Mouse (Mus musculus): ENCODE results near the gene Kif7. TPM values are rescaled to one million over a fixed set of nuclear protein-coding genes. Genes with fewer than 3 reads are reported as not detected.

Gene Kif7
- 0.20 TPM for polyA plus RNA-seq (2014; fragmentation: Illumina TruSeq; extraction: RNeasy Lipid Tissue Mini Kit (QIAGEN cat#74804); ENCODE audit: low read depth, low replicate concordance)

DNA sequence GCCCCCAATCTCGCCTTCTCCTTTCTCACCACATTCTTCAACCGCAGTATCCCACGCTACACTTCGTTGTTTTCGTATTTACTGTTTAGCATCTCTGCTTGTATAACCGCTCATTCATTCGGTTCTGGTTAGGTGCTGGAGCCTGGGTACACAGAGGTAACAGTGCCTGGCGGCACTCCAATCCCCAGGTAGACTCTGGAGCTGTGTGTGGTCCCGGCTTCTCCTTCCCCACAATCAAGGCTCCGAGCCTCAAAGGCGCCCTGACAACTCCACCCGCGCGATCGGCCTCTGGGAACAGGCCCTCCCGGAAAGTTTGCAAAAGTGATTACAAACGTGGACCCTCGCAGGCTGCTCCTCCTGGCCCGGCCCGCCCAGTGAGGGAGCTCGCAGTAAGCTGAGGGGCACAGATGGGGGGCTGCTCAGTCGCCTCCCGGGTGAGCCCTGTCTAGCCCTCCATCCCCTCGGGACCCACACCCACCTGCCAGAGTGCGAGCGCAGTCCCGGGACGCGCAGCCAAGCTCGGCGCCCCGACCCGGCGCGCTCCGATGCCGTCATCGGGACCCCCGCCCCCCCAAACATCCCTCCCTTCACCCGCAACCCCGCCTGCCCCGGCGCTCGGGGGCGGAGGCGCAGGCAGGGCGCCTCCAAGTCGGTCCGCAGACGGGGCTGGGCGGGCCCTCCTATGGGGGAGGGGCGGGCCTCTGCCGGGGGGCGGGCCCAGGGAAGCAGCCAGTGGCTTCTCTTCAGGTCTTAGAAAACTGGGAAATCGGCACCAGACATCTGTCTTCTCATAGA, at the start of gene Kif7:
Gene Kif7 (minus strand): TSS at position 534 of the 795 bp plus-strand sequence.

DNA sequence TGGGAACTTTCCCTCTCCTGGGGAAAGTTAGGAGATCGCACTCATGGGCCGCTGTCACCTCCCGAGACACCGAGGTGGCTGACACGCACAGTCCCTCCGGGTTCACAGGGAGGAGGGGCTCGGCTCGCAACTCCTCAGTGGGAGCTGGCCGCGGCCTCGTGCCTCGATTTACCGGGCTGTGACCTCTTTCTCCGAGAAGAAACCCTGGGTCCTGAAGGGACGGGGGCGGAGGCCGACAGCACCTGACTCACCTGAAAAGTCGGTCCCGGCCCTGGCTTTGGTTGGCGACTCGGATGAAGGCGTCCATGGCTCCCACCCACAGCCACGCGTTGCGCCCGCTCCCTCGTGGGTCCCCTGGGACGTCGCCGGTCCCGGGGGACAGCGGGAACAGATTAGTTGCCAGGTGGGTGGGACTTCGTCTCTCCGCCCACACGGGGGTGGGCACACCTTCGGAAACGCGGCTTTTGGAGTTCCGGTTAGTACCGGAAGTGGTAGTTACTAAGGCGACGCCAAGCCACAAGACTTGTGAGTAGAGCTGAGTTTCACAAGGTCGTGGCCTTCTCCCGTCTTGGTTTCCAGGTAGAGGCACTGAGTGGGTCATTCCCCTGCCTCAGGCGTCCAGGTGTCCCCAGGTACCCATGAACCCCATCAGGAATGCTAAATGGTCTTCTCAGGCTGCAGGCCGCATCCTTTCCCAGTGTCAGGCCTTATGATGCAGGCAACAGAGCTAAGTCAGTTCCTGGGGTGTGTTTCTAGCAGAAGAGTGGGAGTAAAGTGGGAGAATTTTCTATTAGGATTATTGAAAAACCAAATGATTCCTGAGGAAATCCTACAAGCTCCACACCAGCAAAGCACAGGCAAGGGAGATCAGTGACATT, 27.4 kb upstream of the Kif7 start, which contains the start of the genes Pex11a and Wdr93:
Gene Pex11a (minus strand): TSS at position 473 of the 878 bp plus-strand sequence.
Gene Wdr93 (plus strand): TSS at position 505 of the 878 bp plus-strand sequence.

DNA sequence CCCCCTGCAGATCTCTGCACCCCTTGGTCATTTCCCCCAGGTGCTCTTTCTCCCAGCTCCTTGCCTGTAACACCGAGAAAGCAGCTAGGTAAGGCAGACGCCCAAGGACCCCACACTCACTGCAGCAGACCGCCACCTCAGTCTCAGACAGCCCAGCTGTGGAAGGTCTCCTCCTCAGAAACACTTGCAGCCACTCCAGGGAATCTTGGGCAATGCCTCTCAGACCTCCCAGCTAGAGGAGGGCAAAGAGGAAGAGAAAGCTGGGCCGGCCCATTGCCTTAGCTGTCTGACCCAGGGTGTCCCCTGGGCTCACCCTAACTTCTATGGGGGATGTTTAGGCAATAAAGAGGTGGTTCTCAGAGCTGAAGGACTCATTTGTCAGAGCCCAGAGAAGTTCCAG, 17.1 kb upstream of the Kif7 start, which contains the start of gene Plin1:
Gene Plin1 (minus strand): TSS at position 282 of the 400 bp plus-strand sequence.

DNA sequence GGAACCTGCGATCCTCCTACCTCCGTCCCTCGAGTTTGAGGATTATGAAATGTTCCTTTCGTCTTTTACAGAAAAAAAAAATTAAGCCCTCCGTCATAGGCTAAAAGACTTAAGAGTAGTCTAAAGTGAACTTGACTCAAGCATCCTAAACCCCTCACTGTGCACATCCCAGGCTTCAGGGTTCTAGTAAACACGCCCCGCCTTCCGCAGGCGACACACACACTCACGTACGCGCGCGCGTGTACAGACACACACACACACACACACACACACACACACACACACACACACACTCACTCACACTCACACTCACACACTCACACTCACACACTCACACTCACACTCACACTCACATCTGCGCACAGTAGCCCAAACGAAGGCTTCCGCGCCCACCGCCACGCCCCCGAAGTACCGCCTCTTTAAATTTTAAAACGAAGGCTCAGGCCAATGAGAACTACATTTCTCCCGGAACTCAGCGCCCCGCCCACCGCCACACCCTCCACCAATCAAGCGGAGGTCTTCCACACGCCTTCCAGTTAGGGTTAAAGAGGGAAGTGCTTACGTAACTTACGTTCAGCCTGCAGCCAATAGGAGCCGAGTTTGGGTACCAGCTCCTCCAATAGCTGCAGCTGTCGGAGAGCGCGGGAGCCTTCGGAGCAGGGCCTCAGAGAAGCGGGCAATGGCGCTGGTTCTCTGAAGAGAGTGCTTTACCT, 55.8 kb downstream of the Kif7 start, which contains the start of gene Ticrr:
Gene Ticrr (plus strand): TSS at position 619 of the 713 bp plus-strand sequence.

Other genes with a start within 250 kb of the Kif7 start
- gene Polg, start 249.4 kb downstream of the Kif7 start, polyA plus RNA-seq (2014; fragmentation: Illumina TruSeq; extraction: RNeasy Lipid Tissue Mini Kit (QIAGEN cat#74804); ENCODE audit: low read depth, low replicate concordance) = 34.2 TPM
- gene Rhcg, start 98.1 kb downstream of the Kif7 start, polyA plus RNA-seq (2014; fragmentation: Illumina TruSeq; extraction: RNeasy Lipid Tissue Mini Kit (QIAGEN cat#74804); ENCODE audit: low read depth, low replicate concordance) = 20.4 TPM
- 0.12 TPM for gene Ticrr, start 55.5 kb downstream of the Kif7 start, polyA plus RNA-seq (2014; fragmentation: Illumina TruSeq; extraction: RNeasy Lipid Tissue Mini Kit (QIAGEN cat#74804); ENCODE audit: low read depth, low replicate concordance)
- 1.1 TPM for gene Plin1, start 17.2 kb upstream of the Kif7 start, polyA plus RNA-seq (2014; fragmentation: Illumina TruSeq; extraction: RNeasy Lipid Tissue Mini Kit (QIAGEN cat#74804); ENCODE audit: low read depth, low replicate concordance)
- gene Pex11a, start 27.4 kb upstream of the Kif7 start, polyA plus RNA-seq (2014; fragmentation: Illumina TruSeq; extraction: RNeasy Lipid Tissue Mini Kit (QIAGEN cat#74804); ENCODE audit: low read depth, low replicate concordance) = 40.0 TPM
- gene Wdr93, start 27.4 kb upstream of the Kif7 start, polyA plus RNA-seq (2014; fragmentation: Illumina TruSeq; extraction: RNeasy Lipid Tissue Mini Kit (QIAGEN cat#74804); ENCODE audit: low read depth, low replicate concordance) = 1.5 TPM
- gene Mesp1, start 78.1 kb upstream of the Kif7 start, polyA plus RNA-seq (2014; fragmentation: Illumina TruSeq; extraction: RNeasy Lipid Tissue Mini Kit (QIAGEN cat#74804); ENCODE audit: low read depth, low replicate concordance) = not detected
- not detected for gene Mesp2, start 95.0 kb upstream of the Kif7 start, polyA plus RNA-seq (2014; fragmentation: Illumina TruSeq; extraction: RNeasy Lipid Tissue Mini Kit (QIAGEN cat#74804); ENCODE audit: low read depth, low replicate concordance)
- gene Anpep, start 145.3 kb upstream of the Kif7 start, polyA plus RNA-seq (2014; fragmentation: Illumina TruSeq; extraction: RNeasy Lipid Tissue Mini Kit (QIAGEN cat#74804); ENCODE audit: low read depth, low replicate concordance) = 36.1 TPM
- 42.6 TPM for gene Ap3s2, start 204.9 kb upstream of the Kif7 start, polyA plus RNA-seq (2014; fragmentation: Illumina TruSeq; extraction: RNeasy Lipid Tissue Mini Kit (QIAGEN cat#74804); ENCODE audit: low read depth, low replicate concordance)
- 10.0 TPM for gene Arpin, start 219.6 kb upstream of the Kif7 start, polyA plus RNA-seq (2014; fragmentation: Illumina TruSeq; extraction: RNeasy Lipid Tissue Mini Kit (QIAGEN cat#74804); ENCODE audit: low read depth, low replicate concordance)

All from kidney, adult 10 weeks (tissue).